Mouse (Mus musculus) G1E (cell line): ENCODE data around the gene Gpbp1. TPM values are rescaled to one million over a fixed set of nuclear protein-coding genes. Genes with fewer than 3 reads are reported as not detected.

ENCODE experiments used
- ATAC-seq: 2 replicates; pipeline ENCODE4 v1.8.0; 2016; ENCODE audit warnings: mild to moderate bottlenecking; ENCODE audit not compliant: insufficient number of reproducible peaks, poor library complexity, low FRiP score, severe bottlenecking; ENCODE audit errors: extremely low read depth
- DNase-seq: peaks from one replicate; pipeline ENCODE4 v3.0.0; 2012; ENCODE audit warnings: low spot score
- H3K27me3 ChIP-seq: 2 replicates; pipeline ENCODE4 v1.6.1; 2012; ENCODE audit warnings: mild to moderate bottlenecking, low read length, inconsistent platforms; ENCODE audit not compliant: insufficient read depth
- H3K36me3 ChIP-seq: replicated peaks from 2 replicates; pipeline ENCODE3; 2012; ENCODE audit warnings: mild to moderate bottlenecking, inconsistent platforms
- H3K4me1 ChIP-seq: 2 replicates; pipeline ENCODE4 v1.6.1; 2012; ENCODE audit warnings: low read depth, low read length, inconsistent platforms, mixed read lengths; ENCODE audit not compliant: insufficient read depth
- H3K4me3 ChIP-seq: 2 replicates; pipeline ENCODE4 v1.5.1; 2012; ENCODE audit warnings: low read depth, mild to moderate bottlenecking, inconsistent platforms, low read length, moderate library complexity, mixed read lengths
- H3K9me3 ChIP-seq: replicated peaks from 2 replicates; pipeline ENCODE4 v1.6.1; 2012; ENCODE audit warnings: inconsistent platforms
- CTCF ChIP-seq: IDR thresholded peaks from 2 replicates; pipeline ENCODE4 v1.5.1; 2012; ENCODE audit warnings: low read depth, low read length, inconsistent platforms, mixed read lengths
- GATA1 ChIP-seq: IDR thresholded peaks from 2 replicates; pipeline ENCODE4 v1.6.1; 2012; ENCODE audit warnings: borderline replicate concordance, low read length, inconsistent platforms, mixed read lengths
- GATA2 ChIP-seq: IDR thresholded peaks from 2 replicates; pipeline ENCODE4 v1.6.1; 2012; ENCODE audit warnings: low read depth, low read length, inconsistent platforms, borderline replicate concordance
- POLR2AphosphoS5 ChIP-seq: IDR thresholded peaks from 2 replicates; pipeline ENCODE4 v1.6.1; 2012; ENCODE audit warnings: low read depth, low read length, inconsistent platforms; ENCODE audit not compliant: insufficient replicate concordance
- TAL1 ChIP-seq: conservative IDR thresholded peaks from 2 replicates; pipeline ENCODE4 v1.6.1; 2012; ENCODE audit warnings: low read depth, low read length, inconsistent platforms, mixed read lengths
- polyA plus RNA-seq: library from polyadenylated mRNA; stranded (reverse); fragments of >175 nt; gene quantifications from 2 replicates; pipeline ENCODE4 v1.2.3, GENCODE M21; 2012
- total RNA-seq, 2 experiments: library from RNA; stranded (forward) in 1 of 2; stranded (reverse) in 1 of 2; fragments of 200-1000 nt in 1 of 2; fragments of >200 nt in 1 of 2; fragmentation: Nextera tagmentation in 1 of 2; gene quantifications; 2 replicates each; pipeline ENCODE4 v1.2.3; 2014 to 2017

The Gpbp1 gene
- total and polyA plus RNA-seq, 3 experiments = 11.4 to 160 (median 153) TPM

GRCm38 (mm10) chr13:111531701-111532100 is 41.8 kb upstream of the Gpbp1 start:
- H3K4me3 ChIP-seq = no peak overlapping the region
- no peak for ATAC-seq
- DNase-seq = no peak

GRCm38 (mm10) chr13:111524277-111524676 is 34.4 kb upstream of the Gpbp1 start:
- Histone ChIP-seq H3K4me3 (no peak overlapping the region), H3K36me3 (peaks cover 3% of the 10 kb centered on the region), H3K27me3 (peaks cover 25% of the 10 kb centered on the region), H3K9me3 (no peaks in the 10 kb centered on the region), H3K4me1 (peaks cover 4% of the 10 kb centered on the region; the same call in 1 of the 2 replicates)
- no peak for DNase-seq
- no peak for ATAC-seq
- TF ChIP-seq CTCF (no peak), GATA1 (no peak), GATA2 (no peak), POLR2AphosphoS5 (no peak), TAL1 (no peak)

More at GRCm38 (mm10) chr13:111531701-111532100, 41.8 kb upstream of the Gpbp1 start:
- H3K9me3 ChIP-seq = no peaks in the 10 kb centered on the region
- no peaks in the 10 kb centered on the region for H3K36me3 ChIP-seq
- TF ChIP-seq CTCF = no peak
- TF ChIP-seq GATA1 = no peak
- no peak for TF ChIP-seq POLR2AphosphoS5
- no peak for TF ChIP-seq GATA2
- no peak for TF ChIP-seq TAL1
- peaks cover 17% of the 10 kb centered on the region for H3K4me1 ChIP-seq
- no peaks in the 10 kb centered on the region for H3K27me3 ChIP-seq

- DNase-seq (no peak), ATAC-seq (no peak)
- Histone ChIP-seq H3K9me3 (no peaks in the 10 kb centered on the region), H3K27me3 (peaks cover 32% of the 10 kb centered on the region), H3K36me3 (peaks cover 3% of the 10 kb centered on the region), H3K4me3 (no peak overlapping the region), H3K4me1 (peaks cover 4% of the 10 kb centered on the region; the same call in 1 of the 2 replicates)
- TF ChIP-seq CTCF (no peak), GATA2 (no peak), TAL1 (no peak), GATA1 (no peak), POLR2AphosphoS5 (no peak)
These were observed 32.4 kb upstream of the Gpbp1 start for GRCm38 (mm10) chr13:111522336-111522735.

- Histone ChIP-seq H3K4me3 (no peak overlapping the region), H3K36me3 (peaks cover 3% of the 10 kb centered on the region), H3K27me3 (peaks cover 36% of the 10 kb centered on the region), H3K4me1 (peaks cover 2% of the 10 kb centered on the region; the same call in 1 of the 2 replicates), H3K9me3 (no peaks in the 10 kb centered on the region)
- DNase-seq = no peak
- no peak for ATAC-seq
- TF ChIP-seq CTCF (no peak), TAL1 (no peak), GATA2 (no peak), POLR2AphosphoS5 (no peak), GATA1 (no peak)
These were observed 30.5 kb upstream of the Gpbp1 start for GRCm38 (mm10) chr13:111520456-111520855.

- H3K4me3 ChIP-seq = no peak overlapping the region
- no peaks in the 10 kb centered on the region for H3K9me3 ChIP-seq
- H3K4me1 ChIP-seq = no peaks in the 10 kb centered on the region; the same call in 1 of the 2 replicates
- H3K27me3 ChIP-seq = peaks cover 34% of the 10 kb centered on the region
- TF ChIP-seq GATA1 (no peak), POLR2AphosphoS5 (no peak), TAL1 (no peak), CTCF (no peak), GATA2 (no peak)
- ATAC-seq (no peak), DNase-seq (no peak)
- peaks cover 3% of the 10 kb centered on the region for H3K36me3 ChIP-seq
These were observed 28.4 kb upstream of the Gpbp1 start for GRCm38 (mm10) chr13:111518332-111518731.

- Histone ChIP-seq H3K27me3 (peaks cover 36% of the 10 kb centered on the region), H3K36me3 (no peaks in the 10 kb centered on the region), H3K9me3 (no peaks in the 10 kb centered on the region), H3K4me1 (no peaks in the 10 kb centered on the region), H3K4me3 (no peak overlapping the region)
- ATAC-seq (no peak), DNase-seq (no peak)
- TF ChIP-seq GATA1 = no peak
These were observed 26.7 kb upstream of the Gpbp1 start for GRCm38 (mm10) chr13:111516385-111517150.
